Mouse (Mus musculus) kidney, adult 8-10 months (tissue): ENCODE results near the gene Morc2a.

ENCODE experiments used
- DNase-seq, 2 experiments: peaks; one replicate each; pipeline ENCODE4 v3.0.0; 2022

Morc2a gene

DNA sequence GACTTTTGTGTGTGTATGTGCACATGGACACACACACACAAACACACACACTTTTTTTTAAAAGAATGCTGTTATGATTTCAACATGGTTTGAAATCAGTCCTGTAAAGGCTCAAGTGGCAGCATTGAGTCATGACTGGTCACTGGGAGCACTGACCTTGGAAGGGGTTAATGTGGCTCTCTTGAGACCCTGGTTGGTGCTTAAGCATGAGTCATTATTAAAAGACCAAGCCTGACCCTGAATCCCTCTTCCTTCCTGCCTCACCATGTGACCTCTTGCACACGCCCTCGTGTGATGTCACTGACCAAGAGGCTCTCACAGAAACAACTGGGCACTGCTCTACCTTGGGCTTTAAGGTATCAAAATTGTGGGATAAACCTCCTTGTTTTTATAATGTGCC is 89.8 kb downstream of the Morc2a start:
- no peak for DNase-seq
